Mouse (Mus musculus): Measurements from ENCODE around the gene Galnt16. TPM values are rescaled to one million over a fixed set of nuclear protein-coding genes. Genes with fewer than 3 reads are reported as not detected.

Gene Galnt16
- total and polyA plus RNA-seq, 3 experiments, result 0.08 TPM; not detected in 2

DNA sequence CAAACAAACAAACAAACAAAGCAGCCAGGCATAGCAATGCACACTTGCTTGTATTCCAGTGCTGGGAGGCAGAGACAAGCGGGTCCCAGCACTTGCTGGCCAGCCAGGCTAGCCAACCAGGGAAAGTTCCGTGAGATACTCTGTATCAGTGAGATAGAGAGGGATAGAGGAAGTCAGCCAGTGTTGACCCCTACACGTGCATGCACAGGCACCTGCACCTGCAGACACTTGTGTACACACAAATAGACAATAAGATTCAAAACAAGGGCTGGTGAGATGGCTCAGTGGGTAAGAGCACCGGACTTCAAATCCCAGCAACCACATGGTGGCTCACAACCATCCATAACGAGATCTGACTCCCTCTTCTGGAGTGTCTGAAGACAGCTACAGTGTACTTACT lies 102.4 kb downstream of the Galnt16 start:
- H3K9ac ChIP-seq (ENCODE audit: control insufficient read depth, low read depth, low read length, poor library complexity, severe bottlenecking), result no peak overlapping the region

DNA sequence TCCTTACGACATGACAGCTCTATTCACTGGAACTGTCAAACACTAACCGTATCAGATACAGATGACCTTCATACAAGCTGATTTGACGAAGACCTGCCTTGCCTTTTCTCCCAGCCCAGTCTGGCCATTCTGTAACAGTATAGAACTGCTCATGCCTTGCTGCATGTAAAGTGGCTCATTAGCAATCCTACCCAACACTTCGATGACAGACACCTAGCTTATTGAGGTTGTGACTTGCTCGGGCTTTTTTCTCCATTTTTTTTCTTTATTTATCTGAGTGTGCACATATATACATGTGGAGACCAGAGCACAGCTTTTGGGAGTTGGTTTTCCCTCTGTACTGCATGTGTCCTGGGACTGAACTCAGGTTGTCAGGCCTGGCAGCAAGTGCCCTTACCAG lies 113.7 kb downstream of the Galnt16 start:
- Histone ChIP-seq H3K36me3 (ENCODE audit: control insufficient read depth in 1 of 2, insufficient read depth in 2 of 2, low read length in 2 of 2) (peaks cover 0 to 21% of the 10 kb centered on the region in 2 experiments; a peak in 2 of 4 replicates), H3K4me3 (ENCODE audit: control insufficient read depth in 1 of 2, insufficient read depth in 1 of 2, low read depth in 2 of 2, low read length in 2 of 2) (no peak overlapping the region), H3K4me1 (ENCODE audit: control insufficient read depth in 1 of 2, insufficient read depth in 2 of 2, low read length in 2 of 2) (no peaks in the 10 kb centered on the region), H3K27me3 (ENCODE audit: control insufficient read depth in 1 of 2, insufficient read depth in 2 of 2, low read length in 2 of 2) (no peaks in the 10 kb centered on the region), H3K9ac (ENCODE audit: control insufficient read depth, low read depth, low read length, poor library complexity, severe bottlenecking) (no peak overlapping the region), H3K79me2 (ENCODE audit: control insufficient read depth, insufficient read depth, low read length, poor library complexity) (no peaks in the 10 kb centered on the region), H3K27ac (ENCODE audit: control insufficient read depth, low read depth, low read length) (no peak overlapping the region), H3K9me3 (replicated peaks; ENCODE audit: insufficient read depth, low read length) (no peaks in the 10 kb centered on the region)
- DNase-seq (ENCODE audit: low read depth, low spot score), result no peak
- TF ChIP-seq MYC (IDR thresholded peaks at IDR 0.05; ENCODE audit: low read depth, low read length) (no peak), MEF2A (IDR thresholded peaks at IDR 0.05; ENCODE audit: extremely low read depth, insufficient replicate concordance, low read depth, low read length, poor library complexity, severe bottlenecking) (no peak), MAZ (IDR thresholded peaks at IDR 0.05; ENCODE audit: low read depth, low read length) (no peak), MAX (IDR thresholded peaks at IDR 0.05; ENCODE audit: low read length) (no peak), EP300 (IDR thresholded peaks at IDR 0.05; ENCODE audit: low read depth in 1 of 2, low read length in 2 of 2) (no peak), MAFK (IDR thresholded peaks at IDR 0.05; ENCODE audit: borderline replicate concordance, low read depth, low read length) (no peak)

More for the DNA sequence above, 102.4 kb downstream of the Galnt16 start:
- Histone ChIP-seq H3K79me2 (ENCODE audit: control insufficient read depth, insufficient read depth, low read length, poor library complexity) (no peaks in the 10 kb centered on the region), H3K9me3 (replicated peaks; ENCODE audit: insufficient read depth, low read length) (no peaks in the 10 kb centered on the region), H3K36me3 (ENCODE audit: control insufficient read depth in 1 of 2, insufficient read depth in 2 of 2, low read length in 2 of 2) (no peaks in the 10 kb centered on the region), H3K4me1 (ENCODE audit: control insufficient read depth in 1 of 2, insufficient read depth in 2 of 2, low read length in 2 of 2) (no peaks in the 10 kb centered on the region), H3K27me3 (ENCODE audit: control insufficient read depth in 1 of 2, insufficient read depth in 2 of 2, low read length in 2 of 2) (no peaks in the 10 kb centered on the region), H3K27ac (ENCODE audit: control insufficient read depth, low read depth, low read length) (no peak overlapping the region), H3K4me3 (ENCODE audit: control insufficient read depth in 1 of 2, insufficient read depth in 1 of 2, low read depth in 2 of 2, low read length in 2 of 2) (no peak overlapping the region)
- TF ChIP-seq BHLHE40 (IDR thresholded peaks at IDR 0.05; ENCODE audit: borderline replicate concordance, low read depth, low read length) (peak; percentile 47; the same call in 1 of the 2 replicates), MYC (IDR thresholded peaks at IDR 0.05; ENCODE audit: low read depth, low read length) (no peak)
- DNase-seq (ENCODE audit: low read depth, low spot score), result no peak

DNA sequence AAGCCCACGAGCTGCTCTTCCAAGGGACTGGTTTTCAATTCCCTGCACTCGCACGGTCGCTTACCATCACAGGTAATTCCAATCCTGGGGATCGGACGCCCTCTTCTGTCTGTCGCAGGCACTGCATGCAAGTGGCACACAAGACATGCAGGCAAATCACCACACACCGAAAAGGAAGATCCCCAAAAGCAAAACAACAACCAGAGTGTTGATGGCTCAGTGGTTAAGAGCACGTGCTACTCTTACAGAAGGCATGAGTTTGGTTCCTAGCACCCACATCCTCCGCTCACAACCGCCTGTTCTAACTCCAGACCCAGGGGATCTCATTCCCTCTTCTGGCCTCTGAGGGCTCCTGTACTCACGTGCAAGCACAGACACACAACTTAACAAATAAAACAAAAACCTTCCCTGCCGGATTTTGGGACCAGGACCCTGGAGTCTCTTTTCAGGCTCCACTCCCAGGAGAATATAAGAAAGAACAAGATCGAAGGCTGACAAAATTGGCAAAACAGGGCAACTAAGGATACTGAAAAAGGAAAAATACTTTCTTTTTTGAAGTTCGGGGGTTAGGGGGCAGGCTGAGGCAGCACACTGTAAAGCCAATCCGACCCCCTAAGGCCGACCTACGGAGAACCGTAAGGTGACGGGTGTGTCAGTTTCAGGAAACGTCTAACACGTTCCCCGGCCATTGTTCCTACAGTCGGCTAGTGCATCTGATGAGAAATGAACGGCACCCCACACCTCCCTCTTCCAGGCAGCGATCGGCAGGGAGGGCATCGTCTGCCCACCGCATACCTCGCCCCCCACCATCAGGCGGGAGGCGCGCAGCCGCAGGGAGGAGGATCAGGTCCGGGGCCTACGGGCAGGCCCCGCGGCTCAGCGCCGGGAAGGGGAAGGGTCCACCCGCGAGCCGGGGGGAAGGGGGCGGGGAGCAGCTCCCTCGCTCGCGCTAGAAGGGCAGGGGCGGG lies 124.9 kb downstream of the Galnt16 start:
- Histone ChIP-seq H3K27ac (ENCODE audit: control insufficient read depth, low read depth, low read length) (peak overlapping the region; percentile 27), H3K9me3 (replicated peaks; ENCODE audit: insufficient read depth, low read length) (no peaks in the 10 kb centered on the region), H3K4me1 (ENCODE audit: control insufficient read depth in 1 of 2, insufficient read depth in 2 of 2, low read length in 2 of 2) (peaks cover 12 to 13% of the 10 kb centered on the region in 2 experiments; a peak in 3 of 4 replicates), H3K4me3 (ENCODE audit: control insufficient read depth in 1 of 2, insufficient read depth in 1 of 2, low read depth in 2 of 2, low read length in 2 of 2) (peak overlapping the region; percentile 79 to 91), H3K36me3 (ENCODE audit: control insufficient read depth in 1 of 2, insufficient read depth in 2 of 2, low read length in 2 of 2) (peaks cover 35 to 39% of the 10 kb centered on the region in 2 experiments), H3K79me2 (ENCODE audit: control insufficient read depth, insufficient read depth, low read length, poor library complexity) (peaks cover 66% of the 10 kb centered on the region), H3K9ac (ENCODE audit: control insufficient read depth, low read depth, low read length, poor library complexity, severe bottlenecking) (peak overlapping the region; percentile 91), H3K27me3 (ENCODE audit: control insufficient read depth in 1 of 2, insufficient read depth in 2 of 2, low read length in 2 of 2) (no peaks in the 10 kb centered on the region)
- peak; percentile 91 for DNase-seq (ENCODE audit: low read depth, low spot score)
- TF ChIP-seq ETS1 (IDR thresholded peaks at IDR 0.05; ENCODE audit: low read depth, low read length), result no peak
- peak; percentile 89 for TF ChIP-seq SIN3A (IDR thresholded peaks at IDR 0.05; ENCODE audit: low read length)
- peak; percentile 34; the same call in 1 of the 2 replicates for TF ChIP-seq ZC3H11A (IDR thresholded peaks at IDR 0.05; ENCODE audit: low read depth, low read length)
- peak; percentile 79; the same call in 1 of the 2 replicates for TF ChIP-seq BHLHE40 (IDR thresholded peaks at IDR 0.05; ENCODE audit: borderline replicate concordance, low read depth, low read length)
- TF ChIP-seq GABPA (IDR thresholded peaks at IDR 0.05; ENCODE audit: low read depth, low read length), result no peak
- TF ChIP-seq RAD21 (IDR thresholded peaks at IDR 0.05; ENCODE audit: low read depth, low read length), result peak; percentile 64
- TF ChIP-seq MXI1 (IDR thresholded peaks at IDR 0.05; ENCODE audit: low read depth, low read length), result peak; percentile 96
- TF ChIP-seq USF1 (IDR thresholded peaks at IDR 0.05; ENCODE audit: low read depth, low read length), result 0 out of 2 replicates have a peak, but pooled peaks have one; percentile 8
- peak; percentile 57 for TF ChIP-seq SMC3 (IDR thresholded peaks at IDR 0.05; ENCODE audit: low read depth, low read length)
- peak; percentile 94 for TF ChIP-seq MYC (IDR thresholded peaks at IDR 0.05; ENCODE audit: low read depth, low read length)
- TF ChIP-seq UBTF (IDR thresholded peaks at IDR 0.05; ENCODE audit: borderline replicate concordance, insufficient read depth, low read depth, low read length), result 0 out of 2 replicates have a peak, but pooled peaks have one; percentile 79
- TF ChIP-seq CTCF (IDR thresholded peaks at IDR 0.05 in 2 of 3, conservative IDR thresholded peaks at IDR 0.05 in 1 of 3; ENCODE audit: control insufficient read depth in 1 of 3, insufficient read depth in 1 of 3, low read depth in 2 of 3, low read length in 3 of 3, poor library complexity in 1 of 3, severe bottlenecking in 1 of 3), result peak; percentile 78 to 93 (median 79)
- TF ChIP-seq HCFC1 (IDR thresholded peaks at IDR 0.05; ENCODE audit: low read depth, low read length), result peak; percentile 64; the same call in 1 of the 2 replicates
- peak; percentile 53 for TF ChIP-seq NRF1 (IDR thresholded peaks at IDR 0.05; ENCODE audit: insufficient read depth, low read depth, low read length, poor library complexity, severe bottlenecking)
- TF ChIP-seq E2F4 (IDR thresholded peaks at IDR 0.05; ENCODE audit: borderline replicate concordance, low read depth, low read length), result no peak
- TF ChIP-seq EP300 (IDR thresholded peaks at IDR 0.05; ENCODE audit: low read depth in 1 of 2, low read length in 2 of 2), result no peak
- TF ChIP-seq CHD1 (IDR thresholded peaks at IDR 0.05; ENCODE audit: low read depth, low read length), result peak; percentile 94; the same call in 1 of the 2 replicates
